Mouse (Mus musculus): ENCODE results near the gene Adcy1. TPM values are rescaled to one million over a fixed set of nuclear protein-coding genes. Genes with fewer than 3 reads are reported as not detected.

The Adcy1 gene
- polyA plus RNA-seq, 1 experiment: 2.3 TPM

- no peaks in the 10 kb centered on the region for H3K4me1 ChIP-seq (replicated peaks; ENCODE audit: control insufficient read depth, insufficient read depth, low read length)
- H3K36me3 ChIP-seq (ENCODE audit: control insufficient read depth, insufficient read depth, low read length): no peaks in the 10 kb centered on the region
- DNase-seq: peak; percentile 35
- 25% methylated on average over 6 of the region's 6 CpGs for WGBS
- no peak overlapping the region for H3K27ac ChIP-seq (ENCODE audit: control insufficient read depth, insufficient read depth, low read length)
- no peaks in the 10 kb centered on the region; the same call in 1 of the 2 replicates for H3K27me3 ChIP-seq (ENCODE audit: control insufficient read depth, insufficient read depth, low read length)
- no peak overlapping the region for H3K4me3 ChIP-seq (ENCODE audit: control insufficient read depth, insufficient read depth, low read length)
- no peak for TF ChIP-seq POLR2A (IDR thresholded peaks at IDR 0.05; ENCODE audit: control insufficient read depth, extremely low read depth, insufficient read depth, low read length, poor library complexity)
- peak; percentile 62; the same call in 1 of the 2 replicates for TF ChIP-seq CTCF (IDR thresholded peaks at IDR 0.05; ENCODE audit: borderline replicate concordance, control insufficient read depth, extremely low read depth, insufficient read depth, low read length, poor library complexity)
Measured at GRCm38 (mm10) chr11:7210343-7210742, 147.1 kb downstream of the Adcy1 start.

- no peak overlapping the region for H3K4me3 ChIP-seq (ENCODE audit: control insufficient read depth, insufficient read depth, low read length)
- no peaks in the 10 kb centered on the region for H3K36me3 ChIP-seq (ENCODE audit: control insufficient read depth, insufficient read depth, low read length)
- no peak overlapping the region for H3K27ac ChIP-seq (ENCODE audit: control insufficient read depth, insufficient read depth, low read length)
- H3K4me1 ChIP-seq (replicated peaks; ENCODE audit: control insufficient read depth, insufficient read depth, low read length): no peaks in the 10 kb centered on the region
- TF ChIP-seq POLR2A (IDR thresholded peaks at IDR 0.05; ENCODE audit: control insufficient read depth, extremely low read depth, insufficient read depth, low read length, poor library complexity) (no peak), CTCF (IDR thresholded peaks at IDR 0.05; ENCODE audit: borderline replicate concordance, control insufficient read depth, extremely low read depth, insufficient read depth, low read length, poor library complexity) (no peak)
- WGBS: 14% methylated on average over 9 of the region's 9 CpGs
- no peaks in the 10 kb centered on the region; the same call in 1 of the 2 replicates for H3K27me3 ChIP-seq (ENCODE audit: control insufficient read depth, insufficient read depth, low read length)
- DNase-seq: no peak
Measured at GRCm38 (mm10) chr11:7211211-7211610, 147.9 kb downstream of the Adcy1 start.

DNA sequence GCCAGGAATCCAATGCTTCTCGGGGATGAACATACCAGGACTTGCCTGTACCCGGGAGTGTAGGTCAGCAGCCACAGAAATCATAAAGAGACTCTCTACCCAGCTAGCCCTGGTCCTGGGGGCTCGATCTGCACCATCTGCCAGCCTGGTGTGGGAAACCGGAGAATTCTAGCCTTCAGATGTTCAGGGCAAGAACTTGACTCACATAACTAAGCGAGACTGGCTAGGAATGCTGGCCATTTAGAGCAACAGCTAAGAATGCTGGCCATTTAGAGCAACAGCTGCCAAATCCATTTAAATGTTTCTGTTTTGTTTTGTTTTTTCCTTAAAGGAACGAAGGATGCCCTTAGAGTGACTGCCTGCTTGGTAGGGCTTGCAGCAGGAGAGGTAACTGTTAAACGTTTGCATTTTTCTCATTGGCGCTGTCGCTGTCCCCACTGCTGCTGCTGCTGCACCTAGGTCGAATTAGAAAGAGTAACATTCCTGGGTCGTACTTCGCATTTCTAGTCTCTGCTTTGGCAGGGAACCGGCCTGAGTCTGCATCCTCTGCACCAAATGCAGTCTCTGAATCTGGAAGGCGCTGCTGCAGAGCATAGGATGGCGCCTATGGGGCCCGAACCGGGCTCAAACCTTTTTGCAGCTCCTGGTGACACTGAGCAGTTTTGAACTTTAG, 149.0 kb downstream of the Adcy1 start:
- Histone ChIP-seq H3K27ac (ENCODE audit: control insufficient read depth, insufficient read depth, low read length) (no peak overlapping the region), H3K4me1 (replicated peaks; ENCODE audit: control insufficient read depth, insufficient read depth, low read length) (no peaks in the 10 kb centered on the region), H3K27me3 (ENCODE audit: control insufficient read depth, insufficient read depth, low read length) (no peaks in the 10 kb centered on the region; the same call in 1 of the 2 replicates), H3K4me3 (ENCODE audit: control insufficient read depth, insufficient read depth, low read length) (no peak overlapping the region), H3K36me3 (ENCODE audit: control insufficient read depth, insufficient read depth, low read length) (no peaks in the 10 kb centered on the region)
- DNase-seq: no peak
- 25% methylated on average over 17 of the region's 17 CpGs for WGBS
- TF ChIP-seq CTCF (IDR thresholded peaks at IDR 0.05; ENCODE audit: borderline replicate concordance, control insufficient read depth, extremely low read depth, insufficient read depth, low read length, poor library complexity) (no peak), POLR2A (IDR thresholded peaks at IDR 0.05; ENCODE audit: control insufficient read depth, extremely low read depth, insufficient read depth, low read length, poor library complexity) (no peak)

- DNase-seq: no peak
- H3K27ac ChIP-seq (ENCODE audit: control insufficient read depth, insufficient read depth, low read length): no peak overlapping the region
- no peak overlapping the region for H3K4me3 ChIP-seq (ENCODE audit: control insufficient read depth, insufficient read depth, low read length)
- no peaks in the 10 kb centered on the region for H3K36me3 ChIP-seq (ENCODE audit: control insufficient read depth, insufficient read depth, low read length)
- TF ChIP-seq POLR2A (IDR thresholded peaks at IDR 0.05; ENCODE audit: control insufficient read depth, extremely low read depth, insufficient read depth, low read length, poor library complexity) (no peak), CTCF (IDR thresholded peaks at IDR 0.05; ENCODE audit: borderline replicate concordance, control insufficient read depth, extremely low read depth, insufficient read depth, low read length, poor library complexity) (no peak)
- H3K27me3 ChIP-seq (ENCODE audit: control insufficient read depth, insufficient read depth, low read length): no peaks in the 10 kb centered on the region; the same call in 1 of the 2 replicates
- 7% methylated on average over 19 of the region's 19 CpGs for WGBS
- no peaks in the 10 kb centered on the region for H3K4me1 ChIP-seq (replicated peaks; ENCODE audit: control insufficient read depth, insufficient read depth, low read length)
Measured at GRCm38 (mm10) chr11:7213161-7213500, 149.8 kb downstream of the Adcy1 start.

DNA sequence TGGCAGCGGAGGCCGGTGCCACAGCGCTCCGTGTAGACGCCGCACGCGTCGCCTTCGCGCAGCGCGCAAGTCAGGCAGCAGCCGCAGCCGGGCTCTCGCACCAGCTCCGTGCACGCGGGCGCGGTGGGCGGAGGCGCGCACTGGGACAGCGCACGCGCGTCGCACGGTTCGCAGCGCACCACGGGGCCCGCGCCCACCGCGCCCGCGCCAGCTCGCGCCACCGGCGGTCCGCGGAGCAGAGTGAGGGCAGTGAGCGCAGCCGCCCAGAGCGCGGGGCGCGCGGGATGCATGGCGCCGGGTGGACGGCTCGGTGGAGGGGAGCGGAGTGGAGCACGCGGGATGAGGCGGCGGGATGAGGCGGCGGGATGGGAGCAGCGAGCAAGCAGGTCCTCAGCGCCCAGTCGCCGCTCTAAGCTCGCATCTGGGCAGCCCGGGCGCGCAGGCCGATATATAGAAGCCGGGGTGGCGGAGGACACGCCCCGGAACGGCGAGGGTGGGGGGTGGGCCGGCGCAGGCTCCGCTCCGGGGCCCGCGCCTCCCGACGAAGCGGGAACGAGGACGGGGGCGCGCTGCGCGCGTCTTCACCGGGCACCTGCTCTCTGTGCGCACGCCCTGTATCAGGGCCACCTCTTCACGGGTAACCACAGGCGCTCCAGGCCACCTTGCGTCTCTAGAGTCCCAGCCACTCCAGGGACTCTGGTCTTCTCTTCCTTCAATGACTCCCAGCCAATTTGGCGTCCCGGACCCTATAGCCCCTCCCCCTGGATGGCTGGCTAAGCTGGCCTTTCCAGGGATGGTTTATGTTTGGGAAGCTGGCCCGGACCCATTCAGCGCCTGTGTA, 150.4 kb downstream of the Adcy1 start, which contains the start of gene Igfbp3:
Gene Igfbp3, minus strand, starts transcription at position 423 of the 841 bp plus-strand sequence.
- no peak within 1 kb of the TSS for H3K27ac ChIP-seq (ENCODE audit: control insufficient read depth, insufficient read depth, low read length)
- no peak within 1 kb of the TSS for H3K4me3 ChIP-seq (ENCODE audit: control insufficient read depth, insufficient read depth, low read length)
- no peaks in the 10 kb centered on the region for H3K4me1 ChIP-seq (replicated peaks; ENCODE audit: control insufficient read depth, insufficient read depth, low read length)
- DNase-seq: no peak
- WGBS: 3% methylated on average over 103 of the region's 104 CpGs
- no peaks in the 10 kb centered on the region for H3K36me3 ChIP-seq (ENCODE audit: control insufficient read depth, insufficient read depth, low read length)
- no peaks in the 10 kb centered on the region; the same call in 1 of the 2 replicates for H3K27me3 ChIP-seq (ENCODE audit: control insufficient read depth, insufficient read depth, low read length)
- TF ChIP-seq POLR2A (IDR thresholded peaks at IDR 0.05; ENCODE audit: control insufficient read depth, extremely low read depth, insufficient read depth, low read length, poor library complexity) (no peak), CTCF (IDR thresholded peaks at IDR 0.05; ENCODE audit: borderline replicate concordance, control insufficient read depth, extremely low read depth, insufficient read depth, low read length, poor library complexity) (no peak)

- no peak for DNase-seq
- TF ChIP-seq POLR2A (IDR thresholded peaks at IDR 0.05; ENCODE audit: control insufficient read depth, extremely low read depth, insufficient read depth, low read length, poor library complexity): no peak
- TF ChIP-seq CTCF (IDR thresholded peaks at IDR 0.05; ENCODE audit: borderline replicate concordance, control insufficient read depth, extremely low read depth, insufficient read depth, low read length, poor library complexity): no peak
- Histone ChIP-seq H3K36me3 (ENCODE audit: control insufficient read depth, insufficient read depth, low read length) (no peaks in the 10 kb centered on the region), H3K4me3 (ENCODE audit: control insufficient read depth, insufficient read depth, low read length) (no peak overlapping the region), H3K4me1 (replicated peaks; ENCODE audit: control insufficient read depth, insufficient read depth, low read length) (no peaks in the 10 kb centered on the region), H3K27me3 (ENCODE audit: control insufficient read depth, insufficient read depth, low read length) (no peaks in the 10 kb centered on the region; the same call in 1 of the 2 replicates), H3K27ac (ENCODE audit: control insufficient read depth, insufficient read depth, low read length) (no peak overlapping the region)
- 7% methylated on average over 12 of the region's 12 CpGs for WGBS
Measured at GRCm38 (mm10) chr11:7214342-7214660, 151.0 kb downstream of the Adcy1 start.

All from thymus, adult 2 months (tissue).